Mouse (Mus musculus) gastrocnemius, postnatal 25 days (tissue): ENCODE results near the gene Uevld. TPM values are rescaled to one million over a fixed set of nuclear protein-coding genes. Genes with fewer than 3 reads are reported as not detected.
A peak's percentile ranks its signal among the peaks of the same experiment; 100 is the strongest.
"Not testable (repeated sequence)": the region's sequence is repeated elsewhere in the genome, so short reads cannot be mapped to it uniquely, and the experiment has no call there.

ENCODE experiments used
- DNase-seq: peaks from one replicate; pipeline ENCODE4 v3.0.0; 2022
- long read RNA-seq, 2 experiments: library from polyadenylated mRNA; stranded (forward); transcript quantifications; one replicate each; pipeline ENCODE4 v2.0.0; 2021
- total RNA-seq, 2 experiments: library from RNA; stranded (reverse); gene quantifications; 1 replicate in 1 of 2; 2 replicates in 1 of 2; pipeline ENCODE4 v1.2.3; 2021

The Uevld gene
- 1 to 10 TPM; 7.0 to 8.8 TPM for total RNA-seq
- long read RNA-seq, experiment 1, full-length matches to known transcripts: 4 of 6 reads
- long read RNA-seq, experiment 1, partial matches to known transcripts: 0 of 6 reads
- long read RNA-seq, experiment 1, other reads (novel, unspliced or antisense): 2 of 6 reads
- long read RNA-seq, experiment 2, full-length matches to known transcripts: 3 of 3 reads
- long read RNA-seq, experiment 2, partial matches to known transcripts: 0 of 3 reads
- long read RNA-seq, experiment 2, other reads (novel, unspliced or antisense): 0 of 3 reads

GRCm38 (mm10) chr7:46957831-46958691, at the start of gene Uevld:
Gene Uevld (minus strand): TSS chr7:46958527.
- DNase-seq: peak; percentile 91

DNA sequence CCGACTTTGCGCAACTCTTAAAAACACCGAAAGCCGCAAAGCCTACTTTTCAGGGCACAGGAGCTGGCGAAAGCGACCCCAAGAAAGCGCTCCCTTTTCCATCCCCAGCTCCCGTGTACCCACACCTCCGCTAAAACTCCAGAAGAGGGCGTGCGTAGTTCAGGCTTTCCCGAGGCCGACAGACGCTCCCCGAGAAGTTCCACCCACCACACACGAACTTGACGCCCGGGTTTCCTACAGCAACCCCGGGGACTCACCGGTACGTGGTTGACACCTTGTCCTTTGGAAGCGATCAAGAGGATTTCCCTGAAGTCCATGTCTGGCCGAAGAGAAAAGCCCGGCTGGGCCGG, 49.5 kb upstream of the Uevld start:
- DNase-seq: no peak

- DNase-seq: no peak
Observed at GRCm38 (mm10) chr7:47007109-47007780, 48.9 kb upstream of the Uevld start.

- no peak for DNase-seq
Observed at GRCm38 (mm10) chr7:47003411-47004115, 45.2 kb upstream of the Uevld start.

GRCm38 (mm10) chr7:47001900-47002275, 43.6 kb upstream of the Uevld start:
- DNase-seq: no peak

GRCm38 (mm10) chr7:47001125-47001899, 43.0 kb upstream of the Uevld start:
- no peak for DNase-seq

DNA sequence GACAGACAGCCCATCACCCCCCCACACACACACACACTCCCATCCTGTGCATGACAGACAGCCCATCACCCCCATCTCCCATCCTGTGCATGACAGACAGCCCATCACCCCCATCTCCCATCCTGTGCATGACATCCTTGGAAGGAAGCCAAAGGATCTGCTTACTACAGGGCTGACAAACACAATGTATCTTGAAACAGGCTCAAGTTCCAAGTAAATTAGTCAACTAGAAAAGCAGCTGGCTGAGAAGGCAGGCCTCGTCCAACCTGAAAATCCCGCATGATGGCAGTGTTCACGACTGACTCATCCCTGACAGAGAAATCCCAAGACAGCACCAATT, 42.3 kb upstream of the Uevld start:
- no peak for DNase-seq

DNA sequence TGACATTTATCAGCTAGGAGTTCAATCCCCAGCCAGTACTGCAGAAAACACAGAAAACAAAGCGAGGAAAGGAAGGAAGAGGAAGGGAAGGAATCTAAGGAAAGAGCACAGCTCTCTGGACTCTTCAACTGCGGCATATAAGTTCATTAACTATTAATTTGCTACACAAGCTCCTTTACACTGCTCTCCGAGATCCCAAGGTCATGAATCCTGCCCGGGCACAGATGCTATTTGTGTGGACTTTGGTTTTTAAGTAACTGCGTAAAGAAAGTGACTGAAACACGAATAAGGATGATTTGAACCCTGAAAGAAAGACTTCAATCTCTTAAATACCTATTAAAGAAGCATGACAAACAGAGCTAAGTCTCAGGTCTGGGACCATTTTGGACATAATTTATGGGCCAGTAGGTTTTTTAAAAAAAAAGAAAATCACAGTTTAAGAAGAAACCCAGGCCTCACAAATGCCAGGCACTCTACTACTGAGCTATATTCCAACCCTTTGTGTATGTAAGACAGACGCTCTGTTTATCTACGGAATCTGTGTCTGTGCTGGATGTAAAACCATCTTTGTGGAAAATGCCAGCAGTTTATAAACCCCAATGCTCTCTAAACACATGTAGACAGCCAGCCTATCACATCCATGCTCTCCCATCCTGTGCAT, 41.8 kb upstream of the Uevld start:
- no peak for DNase-seq

- DNase-seq: no peak
Observed at GRCm38 (mm10) chr7:46998942-46999341, 40.6 kb upstream of the Uevld start.

GRCm38 (mm10) chr7:46997644-46998395, 39.5 kb upstream of the Uevld start:
- DNase-seq: peak; percentile 30

GRCm38 (mm10) chr7:46997008-46997407, 38.7 kb upstream of the Uevld start:
- DNase-seq: no peak

- DNase-seq: no peak
Observed at GRCm38 (mm10) chr7:46995558-46995957, 37.2 kb upstream of the Uevld start.

GRCm38 (mm10) chr7:46993079-46993478, 34.8 kb upstream of the Uevld start:
- DNase-seq: no peak

- not testable (repeated sequence) for DNase-seq
Observed at GRCm38 (mm10) chr7:46989387-46989786, 31.1 kb upstream of the Uevld start.

GRCm38 (mm10) chr7:46987073-46987472, 28.7 kb upstream of the Uevld start:
- DNase-seq: no peak

DNA sequence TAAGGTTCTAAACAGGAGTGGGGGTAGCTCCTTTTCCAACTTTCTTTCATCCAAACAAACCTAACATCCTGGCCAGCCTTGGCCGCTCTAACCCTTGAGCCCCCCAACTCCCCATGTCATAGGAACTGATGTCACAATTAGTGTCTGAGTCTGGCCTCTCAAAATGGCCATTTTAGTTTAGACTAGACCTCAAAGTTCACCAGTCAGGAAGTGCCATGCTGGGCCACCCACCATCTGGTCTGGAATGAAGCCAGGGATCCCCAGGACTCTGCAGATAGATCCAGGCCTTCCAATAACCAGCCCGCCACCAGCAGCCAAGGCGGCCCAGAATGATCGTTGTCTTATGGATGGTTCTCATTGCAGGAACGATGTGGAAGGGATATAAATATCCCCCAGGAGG, 28.3 kb upstream of the Uevld start:
- DNase-seq: no peak

DNA sequence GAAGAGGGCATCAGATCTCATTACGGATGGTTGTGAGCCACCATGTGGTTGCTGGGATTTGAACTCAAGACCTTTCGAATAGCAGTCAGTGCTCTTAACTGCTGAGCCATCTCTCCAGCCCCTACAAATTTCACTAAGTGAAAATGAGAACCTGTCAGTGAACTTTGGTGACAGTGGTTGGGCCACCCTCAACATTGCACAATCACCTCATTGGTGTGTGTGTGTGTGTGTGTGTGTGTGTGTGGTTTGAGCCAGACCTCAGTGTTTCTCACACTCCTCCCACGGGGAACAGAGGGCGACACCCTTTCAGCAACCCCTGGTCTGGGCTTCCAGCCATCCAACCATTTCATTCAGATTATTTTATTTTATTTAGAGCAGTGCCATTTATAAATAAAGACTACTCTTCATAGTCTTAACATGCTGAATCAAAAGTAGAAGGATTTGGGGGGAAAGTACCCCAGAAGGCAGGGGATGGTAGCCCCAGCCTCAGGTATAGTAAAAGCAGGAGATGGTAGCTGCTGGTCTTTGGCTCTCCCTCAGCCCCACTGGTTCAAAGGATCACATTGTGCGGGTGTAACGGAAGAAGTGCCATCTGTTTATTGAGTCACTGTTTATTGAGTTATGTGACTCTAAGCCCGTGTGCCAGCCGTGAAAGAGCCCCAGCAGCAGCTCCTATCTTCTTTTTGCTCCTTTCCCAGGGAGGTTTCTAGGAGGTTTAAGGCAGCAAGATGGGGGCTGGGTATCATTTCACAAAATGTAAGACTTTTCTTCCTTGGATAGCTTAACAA, 27.6 kb upstream of the Uevld start:
- no peak for DNase-seq

- DNase-seq: no peak
Observed at GRCm38 (mm10) chr7:46983280-46983679, 25.0 kb upstream of the Uevld start, which contains the start of gene Gm9999. Gene Gm9999 (plus strand): TSS chr7:46983580.

DNA sequence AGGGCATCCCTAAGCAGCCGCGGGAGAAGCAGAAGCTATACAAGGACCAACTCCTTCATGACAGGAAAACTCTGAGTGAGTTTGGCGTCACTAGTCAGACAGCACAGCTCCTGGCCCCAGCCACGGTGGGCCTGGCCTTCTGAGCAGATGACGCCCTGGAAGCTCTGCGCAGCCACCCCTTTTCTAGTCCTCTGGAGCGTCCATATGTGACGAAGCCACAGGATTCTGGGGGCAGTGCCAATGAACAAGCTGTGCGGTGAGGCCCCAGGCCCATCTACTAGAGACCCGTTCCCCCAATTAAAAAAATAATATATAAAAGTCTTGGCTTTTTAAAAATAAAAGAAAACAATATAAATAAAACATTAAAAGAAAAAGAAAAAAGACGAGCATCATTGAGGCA, 17.1 kb upstream of the Uevld start:
- no peak for DNase-seq

- DNase-seq: no peak
Observed at GRCm38 (mm10) chr7:46974648-46975047, 16.3 kb upstream of the Uevld start.
